Mouse (Mus musculus): ENCODE measurements at regions not wholly inside any gene's neighbourhood (a gene's known extent, or its start where the extent isn't known, plus 50 kb on each side); places are given as distances from the start of the nearest gene placed in this dataset.

DNA sequence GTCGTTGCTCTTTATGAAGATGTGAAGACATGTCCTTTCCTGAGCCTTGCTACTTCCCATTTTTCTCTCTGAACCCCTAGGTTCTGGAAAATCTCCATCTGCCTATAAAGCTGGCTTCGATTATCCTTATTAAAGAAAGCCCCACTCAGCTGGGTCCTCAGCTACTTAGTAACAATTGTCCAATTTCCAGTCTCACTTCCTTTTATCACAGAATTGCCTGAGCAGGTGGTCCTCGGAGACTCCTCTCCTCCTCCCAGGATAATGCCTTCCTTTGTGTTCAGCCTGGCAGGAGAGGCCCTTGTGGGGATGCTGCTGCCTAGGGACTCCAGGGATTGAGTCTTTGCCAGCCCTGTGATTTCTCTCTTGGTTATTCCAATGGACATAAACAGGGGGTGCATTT is 385.5 kb downstream of the Insc start:
- Histone ChIP-seq H3K9me3 (ENCODE audit: control insufficient read depth, low read length) (no peaks in the 10 kb centered on the region), H3K4me2 (ENCODE audit: low read depth) (no peak overlapping the region), H3K27ac (no peak overlapping the region), H3K4me1 (replicated peaks; ENCODE audit: control insufficient read depth in 2 of 2, insufficient read depth in 2 of 2, low read length in 1 of 2) (no peaks in the 10 kb centered on the region), H3K9ac (replicated peaks) (no peak overlapping the region), H3K36me3 (replicated peaks; ENCODE audit: control insufficient read depth, insufficient read depth, low read depth) (no peaks in the 10 kb centered on the region), H3K4me3 (ENCODE audit: insufficient read depth in 1 of 2, low read depth in 2 of 2, low read length in 2 of 2) (no peak overlapping the region), H3K27me3 (ENCODE audit: control insufficient read depth, insufficient read depth, low read length) (no peaks in the 10 kb centered on the region)
- ATAC-seq (ENCODE audit: insufficient read depth) (no peak), DNase-seq (ENCODE audit: low read depth in 3 of 3, low spot score in 3 of 3) (no peak)
- no peak for TF ChIP-seq EP300 (IDR thresholded peaks at IDR 0.05; ENCODE audit: low read depth)
- no peak for TF ChIP-seq CTCF (IDR thresholded peaks at IDR 0.05; ENCODE audit: low read depth)
- WGBS (ENCODE audit: insufficient replicate concordance): 38% methylated on average over 3 of the region's 3 CpGs

GRCm38 (mm10) chr7:115131259-115131969 is 387.9 kb downstream of the Insc start:
- no peaks in the 10 kb centered on the region for H3K27me3 ChIP-seq (ENCODE audit: control insufficient read depth, insufficient read depth, low read length)
- no peaks in the 10 kb centered on the region for H3K36me3 ChIP-seq (replicated peaks; ENCODE audit: control insufficient read depth, insufficient read depth, low read depth)
- H3K9me3 ChIP-seq (ENCODE audit: control insufficient read depth, low read length): no peaks in the 10 kb centered on the region
- H3K4me1 ChIP-seq (replicated peaks; ENCODE audit: control insufficient read depth in 2 of 2, insufficient read depth in 2 of 2, low read length in 1 of 2): no peaks in the 10 kb centered on the region
- H3K4me3 ChIP-seq (ENCODE audit: insufficient read depth in 1 of 2, low read depth in 2 of 2, low read length in 2 of 2): no peak overlapping the region
- WGBS (ENCODE audit: insufficient replicate concordance): 67% methylated on average over 10 of the region's 10 CpGs
- no peak overlapping the region for H3K9ac ChIP-seq (replicated peaks)
- no peak overlapping the region for H3K27ac ChIP-seq
- ATAC-seq (ENCODE audit: insufficient read depth) (no peak), DNase-seq (ENCODE audit: low read depth in 3 of 3, low spot score in 3 of 3) (no peak)
- no peak overlapping the region for H3K4me2 ChIP-seq (ENCODE audit: low read depth)
- TF ChIP-seq EP300 (IDR thresholded peaks at IDR 0.05; ENCODE audit: low read depth): no peak
- no peak for TF ChIP-seq CTCF (IDR thresholded peaks at IDR 0.05; ENCODE audit: low read depth)

DNA sequence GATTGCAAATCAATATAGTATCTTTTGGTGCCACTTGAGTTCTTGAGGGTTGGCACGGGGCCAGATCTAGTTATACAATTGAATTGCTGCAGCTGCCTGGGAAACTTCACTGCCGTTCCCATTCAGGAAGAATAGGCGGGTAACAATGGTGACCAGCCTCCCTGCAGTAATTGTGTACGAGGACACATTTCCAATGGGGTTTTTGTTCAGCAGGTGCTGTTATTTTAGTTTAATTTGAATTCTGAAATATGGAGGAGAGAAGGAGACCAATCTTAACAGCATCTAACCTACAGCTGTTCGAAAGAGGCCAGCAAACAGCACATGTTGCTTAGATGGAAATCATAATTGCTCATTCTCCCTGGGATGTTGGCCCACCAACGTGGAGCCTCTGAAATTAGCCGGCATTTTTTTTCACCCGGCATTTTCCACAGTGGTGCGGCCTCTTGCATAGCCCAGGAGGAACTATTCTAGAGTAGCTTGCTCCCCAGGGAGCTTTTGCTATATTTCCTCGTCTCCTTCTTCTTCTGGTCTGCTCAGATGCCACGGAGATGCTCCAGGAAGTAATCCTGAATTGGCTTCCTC is 388.6 kb downstream of the Insc start:
- Histone ChIP-seq H3K27me3 (ENCODE audit: control insufficient read depth, insufficient read depth, low read length) (no peaks in the 10 kb centered on the region), H3K4me2 (ENCODE audit: low read depth) (no peak overlapping the region), H3K4me1 (replicated peaks; ENCODE audit: control insufficient read depth in 2 of 2, insufficient read depth in 2 of 2, low read length in 1 of 2) (no peaks in the 10 kb centered on the region), H3K9me3 (ENCODE audit: control insufficient read depth, low read length) (no peaks in the 10 kb centered on the region), H3K36me3 (replicated peaks; ENCODE audit: control insufficient read depth, insufficient read depth, low read depth) (no peaks in the 10 kb centered on the region), H3K4me3 (ENCODE audit: insufficient read depth in 1 of 2, low read depth in 2 of 2, low read length in 2 of 2) (no peak overlapping the region), H3K9ac (replicated peaks) (no peak overlapping the region), H3K27ac (no peak overlapping the region)
- ATAC-seq (ENCODE audit: insufficient read depth): no peak
- 48% methylated on average over 11 of the region's 11 CpGs for WGBS (ENCODE audit: insufficient replicate concordance)
- TF ChIP-seq CTCF (IDR thresholded peaks at IDR 0.05; ENCODE audit: low read depth) (no peak), EP300 (IDR thresholded peaks at IDR 0.05; ENCODE audit: low read depth) (no peak)
- DNase-seq (ENCODE audit: low read depth in 3 of 3, low spot score in 3 of 3): no peak

GRCm38 (mm10) chr7:115132595-115132994 is 389.1 kb downstream of the Insc start:
- no peak overlapping the region for H3K4me3 ChIP-seq (ENCODE audit: insufficient read depth in 1 of 2, low read depth in 2 of 2, low read length in 2 of 2)
- no peak for DNase-seq (ENCODE audit: low read depth in 3 of 3, low spot score in 3 of 3)
- WGBS (ENCODE audit: insufficient replicate concordance): 12% methylated on average over 3 of the region's 3 CpGs

DNA sequence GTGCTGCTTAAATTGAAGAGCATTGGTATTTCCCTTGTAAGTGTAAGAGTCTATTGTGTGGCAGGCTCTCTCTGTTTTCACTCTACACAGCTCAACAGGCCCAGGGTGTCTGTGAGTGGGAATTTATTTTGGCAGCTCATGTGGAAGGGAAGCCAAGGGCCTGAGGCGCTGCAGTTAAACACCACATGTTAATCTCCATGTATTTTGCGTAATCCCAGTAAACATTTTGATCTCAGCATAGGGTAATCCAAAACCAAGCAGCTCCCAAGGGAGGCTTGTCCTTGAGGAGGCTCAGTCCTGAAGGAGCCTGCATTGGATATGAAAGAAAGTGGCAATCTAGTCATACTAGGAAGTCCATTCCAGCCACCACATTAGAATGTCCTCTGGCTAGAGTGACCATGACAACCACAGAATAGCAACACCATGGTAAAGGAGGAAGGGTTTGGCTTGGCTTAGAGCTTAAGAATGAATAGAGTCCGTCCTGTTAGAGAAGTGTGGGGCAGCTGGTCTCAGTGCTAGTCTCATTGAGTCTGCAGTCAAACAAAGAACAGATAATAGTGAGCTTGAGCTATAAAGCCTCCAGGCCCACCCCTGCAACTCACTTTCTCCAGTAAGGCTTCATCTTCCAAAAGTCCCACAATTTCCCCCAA is 391.6 kb downstream of the Insc start:
- 67% methylated on average over 3 of the region's 3 CpGs for WGBS (ENCODE audit: insufficient replicate concordance)

More at GRCm38 (mm10) chr7:115132595-115132994, 389.1 kb downstream of the Insc start:
- no peak for ATAC-seq (ENCODE audit: insufficient read depth)
- Histone ChIP-seq H3K36me3 (replicated peaks; ENCODE audit: control insufficient read depth, insufficient read depth, low read depth) (no peaks in the 10 kb centered on the region), H3K27ac (no peak overlapping the region), H3K9me3 (ENCODE audit: control insufficient read depth, low read length) (no peaks in the 10 kb centered on the region), H3K27me3 (ENCODE audit: control insufficient read depth, insufficient read depth, low read length) (no peaks in the 10 kb centered on the region), H3K4me2 (ENCODE audit: low read depth) (no peak overlapping the region), H3K9ac (replicated peaks) (no peak overlapping the region), H3K4me1 (replicated peaks; ENCODE audit: control insufficient read depth in 2 of 2, insufficient read depth in 2 of 2, low read length in 1 of 2) (no peaks in the 10 kb centered on the region)
- TF ChIP-seq EP300 (IDR thresholded peaks at IDR 0.05; ENCODE audit: low read depth) (no peak), CTCF (IDR thresholded peaks at IDR 0.05; ENCODE audit: low read depth) (no peak)

More for the DNA sequence above, 391.6 kb downstream of the Insc start:
- Histone ChIP-seq H3K4me1 (replicated peaks; ENCODE audit: control insufficient read depth in 2 of 2, insufficient read depth in 2 of 2, low read length in 1 of 2) (no peaks in the 10 kb centered on the region), H3K9me3 (ENCODE audit: control insufficient read depth, low read length) (no peaks in the 10 kb centered on the region), H3K27me3 (ENCODE audit: control insufficient read depth, insufficient read depth, low read length) (no peaks in the 10 kb centered on the region), H3K4me2 (ENCODE audit: low read depth) (no peak overlapping the region), H3K36me3 (replicated peaks; ENCODE audit: control insufficient read depth, insufficient read depth, low read depth) (no peaks in the 10 kb centered on the region), H3K9ac (replicated peaks) (no peak overlapping the region), H3K4me3 (ENCODE audit: insufficient read depth in 1 of 2, low read depth in 2 of 2, low read length in 2 of 2) (no peak overlapping the region), H3K27ac (no peak overlapping the region)
- ATAC-seq (ENCODE audit: insufficient read depth): no peak
- TF ChIP-seq EP300 (IDR thresholded peaks at IDR 0.05; ENCODE audit: low read depth) (no peak), CTCF (IDR thresholded peaks at IDR 0.05; ENCODE audit: low read depth) (no peak)
- DNase-seq (ENCODE audit: low read depth in 3 of 3, low spot score in 3 of 3): no peak
